Mouse (Mus musculus): ENCODE measurements at regions not wholly inside any gene's neighbourhood (a gene's known extent, or its start where the extent isn't known, plus 50 kb on each side); places are given as distances from the start of the nearest gene placed in this dataset.

DNA sequence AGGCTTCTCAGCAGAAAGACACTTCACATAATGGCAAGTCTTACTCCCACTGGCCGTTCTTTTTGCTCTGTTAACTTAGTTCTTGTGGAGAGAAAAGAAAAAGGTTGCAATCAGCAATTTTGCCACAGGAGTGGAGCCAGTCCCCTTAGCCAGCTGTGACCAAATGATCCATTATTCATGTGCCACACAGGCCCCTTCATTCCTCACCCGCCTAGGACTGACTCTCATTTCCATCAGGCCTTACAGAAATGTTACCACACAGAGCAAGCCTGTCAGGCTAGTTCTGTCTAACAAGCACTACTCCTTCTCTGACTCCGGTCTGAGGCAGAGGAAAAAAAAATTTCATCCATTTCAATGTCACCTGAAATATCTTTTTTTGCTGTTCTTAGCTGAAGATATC, 1266.2 kb downstream of the Gsdmc2 start:
- TF ChIP-seq POLR2A (IDR thresholded peaks at IDR 0.05; ENCODE audit: control insufficient read depth, extremely low read depth, insufficient read depth, low read length, poor library complexity) (no peak), CTCF (IDR thresholded peaks at IDR 0.05; ENCODE audit: borderline replicate concordance, control insufficient read depth, extremely low read depth, insufficient read depth, low read length, poor library complexity) (no peak)
